Mouse (Mus musculus) bone marrow macrophage, adult 2 months (primary cell): Measurements from ENCODE around the gene Gm48552. TPM values are rescaled to one million over a fixed set of nuclear protein-coding genes. Genes with fewer than 3 reads are reported as not detected.

Source experiments
- H3K27ac ChIP-seq: 2 replicates; pipeline ENCODE4 v1.5.1; 2012; ENCODE audit warnings: low read depth, low read length; ENCODE audit not compliant: insufficient read depth
- H3K4me1 ChIP-seq: 2 replicates; pipeline ENCODE4 v1.6.1; 2012; ENCODE audit warnings: low read length; ENCODE audit not compliant: control insufficient read depth, insufficient read depth
- H3K4me3 ChIP-seq: 2 replicates; pipeline ENCODE4 v1.5.1; 2012; ENCODE audit warnings: mild to moderate bottlenecking, low read length, moderate library complexity; ENCODE audit not compliant: insufficient read depth
- CTCF ChIP-seq: IDR thresholded peaks from 2 replicates; pipeline ENCODE4 v1.5.1; 2012; ENCODE audit warnings: low read depth, mild to moderate bottlenecking, low read length, moderate library complexity
- POLR2A ChIP-seq: IDR thresholded peaks from 2 replicates; pipeline ENCODE4 v1.6.1; 2012; ENCODE audit warnings: mild to moderate bottlenecking, low read depth, low read length, borderline replicate concordance
- polyA plus RNA-seq: library from polyadenylated mRNA; stranded (reverse); fragments of >200 nt; gene quantifications from 2 replicates; pipeline ENCODE4 v1.2.4, GENCODE M21; 2012; ENCODE audit not compliant: missing spikeins, insufficient read depth, insufficient read length

Gm48552 gene
- polyA plus RNA-seq, 1 experiment: not detected

DNA sequence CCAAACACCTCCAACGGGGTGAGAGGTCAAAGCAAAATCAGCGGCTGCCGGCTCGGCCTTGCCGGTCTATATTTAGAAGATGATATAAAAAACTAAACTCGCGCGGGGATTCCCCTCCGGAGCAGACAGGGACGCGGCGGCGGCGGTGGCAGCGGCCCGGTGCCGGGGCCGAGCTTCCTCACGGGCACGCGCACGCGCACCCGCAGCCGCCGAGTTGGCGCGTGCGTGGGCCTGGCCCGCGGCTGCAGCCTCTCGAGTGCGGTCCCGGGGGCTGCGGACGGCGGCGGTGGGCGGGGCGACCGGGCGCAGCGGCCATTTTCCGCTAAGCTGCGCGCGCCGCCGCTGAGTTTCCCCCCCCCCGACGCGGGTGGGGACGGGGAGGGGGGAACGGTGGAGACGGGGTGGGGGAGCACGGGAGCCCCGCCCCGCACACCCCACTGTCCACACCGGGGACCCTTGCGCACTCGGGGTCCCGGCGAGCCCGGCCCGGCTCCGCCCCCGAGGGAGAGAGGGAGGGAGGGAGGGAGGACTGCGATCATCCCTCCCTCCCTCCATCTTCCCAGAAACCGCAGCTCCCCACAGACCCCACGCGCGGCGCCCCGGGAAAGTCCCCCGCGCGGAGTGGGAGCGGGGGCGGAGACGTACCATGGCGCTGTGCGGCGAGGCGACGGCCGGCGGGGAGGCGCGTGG, 41.5 kb downstream of the Gm48552 start:
- Histone ChIP-seq H3K27ac (peak overlapping the region; percentile 84), H3K4me1 (peaks cover 42% of the 10 kb centered on the region)

DNA sequence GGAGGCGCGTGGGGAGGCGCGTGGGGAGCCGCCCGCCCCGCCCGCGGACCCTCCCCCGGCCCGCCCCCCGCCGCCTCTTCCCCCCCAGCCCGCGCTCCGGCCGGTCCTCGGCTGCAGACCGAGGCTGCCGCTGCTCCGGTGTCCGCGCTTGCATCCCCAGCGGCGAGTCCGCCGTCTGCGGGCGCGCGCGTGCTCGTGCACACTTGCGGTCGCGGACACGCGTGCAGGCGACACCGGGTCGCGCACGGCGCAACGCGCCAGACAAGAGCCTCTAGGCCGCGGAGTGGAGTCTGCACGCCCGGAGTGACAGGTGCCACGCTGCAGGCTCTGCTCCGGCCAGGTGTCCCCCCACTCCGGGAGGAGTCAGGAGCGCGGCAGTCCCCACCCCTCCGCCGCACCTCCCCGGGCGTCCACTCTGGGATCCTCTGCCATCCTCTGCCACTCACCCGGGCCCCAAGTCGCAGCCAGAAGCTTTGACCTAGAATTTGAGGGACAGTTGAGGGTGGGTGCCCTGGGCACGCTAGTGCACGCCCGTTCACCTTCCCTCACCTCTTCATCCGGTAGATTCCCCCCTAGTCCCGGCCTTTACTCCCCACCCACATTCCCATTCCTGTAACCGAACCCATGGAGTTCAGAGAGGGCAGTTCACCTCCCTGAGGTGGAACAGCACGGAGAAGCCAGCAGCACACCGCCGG, 42.2 kb downstream of the Gm48552 start:
- TF ChIP-seq CTCF (no peak), POLR2A (no peak)
- Histone ChIP-seq H3K4me3 (peak overlapping the region; percentile 79), H3K4me1 (peaks cover 36% of the 10 kb centered on the region), H3K27ac (peak overlapping the region; percentile 84)

More for the DNA sequence above, 41.5 kb downstream of the Gm48552 start:
- H3K4me3 ChIP-seq: peak overlapping the region; percentile 79
- TF ChIP-seq POLR2A (no peak), CTCF (no peak)

DNA sequence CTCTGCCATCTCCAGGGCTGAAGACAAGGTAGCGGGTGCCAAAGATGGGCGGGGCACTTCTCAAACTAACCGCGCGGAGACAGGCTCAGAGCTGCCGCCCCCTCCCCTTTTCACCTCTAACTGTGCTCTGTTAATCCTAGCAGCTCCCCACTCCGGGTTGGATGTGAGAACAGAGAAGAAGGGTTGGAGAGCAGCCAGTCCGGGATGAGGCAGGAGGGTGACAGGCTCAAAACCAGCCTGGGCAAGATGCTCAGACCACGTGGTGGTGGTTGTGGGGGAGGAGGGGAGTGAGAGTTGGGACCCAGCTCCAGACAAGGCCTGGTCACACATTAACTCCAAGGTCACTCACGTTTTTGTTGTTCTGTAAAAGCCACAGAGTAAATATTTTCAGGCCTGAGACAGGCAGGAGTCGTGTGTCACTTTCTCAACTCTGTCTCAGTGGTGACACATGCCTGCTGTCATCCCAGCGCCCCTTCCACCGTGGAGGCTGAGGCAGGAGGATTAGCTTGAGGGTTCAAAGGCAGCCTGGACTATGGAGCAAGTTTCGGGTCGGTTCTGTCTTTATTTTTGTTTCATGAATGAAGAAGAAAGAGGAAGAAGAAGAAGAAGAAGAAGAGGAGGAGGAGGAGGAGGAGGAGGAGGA, 42.8 kb downstream of the Gm48552 start:
- TF ChIP-seq CTCF (no peak), POLR2A (no peak)
- Histone ChIP-seq H3K4me3 (peak overlapping the region; percentile 79), H3K27ac (peak overlapping the region; percentile 46), H3K4me1 (peaks cover 36% of the 10 kb centered on the region)

DNA sequence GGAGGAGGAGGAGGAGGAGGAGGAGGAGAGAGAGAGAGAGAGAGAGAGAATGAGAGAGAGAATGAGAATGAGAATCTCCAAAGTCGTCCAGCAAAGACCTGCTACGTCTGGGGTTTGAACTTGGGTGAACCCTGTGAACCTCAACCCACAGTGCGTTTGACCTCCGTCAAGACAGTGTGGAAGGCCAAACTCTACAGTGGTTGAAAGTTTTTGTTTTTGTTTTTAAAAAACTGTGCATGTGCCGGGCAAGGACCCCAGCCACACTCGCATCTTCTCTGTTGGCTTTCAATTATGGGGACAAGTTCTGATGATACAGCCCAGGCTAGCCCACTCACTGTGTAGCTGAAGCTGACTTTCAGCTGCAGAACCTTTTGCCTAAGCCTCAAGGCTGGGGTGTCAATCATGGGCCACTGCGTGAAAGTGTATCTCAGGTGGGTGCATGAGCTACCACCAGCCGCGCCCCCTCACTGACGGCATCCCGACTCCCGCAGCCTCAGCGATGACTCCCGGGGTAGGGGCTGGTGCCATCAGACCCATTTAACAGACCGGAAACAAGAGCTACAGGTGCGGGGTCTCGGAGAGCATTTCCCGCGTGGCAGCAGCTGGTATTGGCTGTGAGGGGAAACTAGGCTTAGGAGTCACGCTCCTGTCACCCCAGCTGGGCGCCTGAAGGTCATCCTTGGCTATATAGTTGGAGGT, 43.5 kb downstream of the Gm48552 start:
- peak overlapping the region; percentile 36 for H3K27ac ChIP-seq
- TF ChIP-seq POLR2A (no peak), CTCF (no peak)
- peaks cover 33% of the 10 kb centered on the region for H3K4me1 ChIP-seq
- H3K4me3 ChIP-seq: peak overlapping the region; percentile 63

DNA sequence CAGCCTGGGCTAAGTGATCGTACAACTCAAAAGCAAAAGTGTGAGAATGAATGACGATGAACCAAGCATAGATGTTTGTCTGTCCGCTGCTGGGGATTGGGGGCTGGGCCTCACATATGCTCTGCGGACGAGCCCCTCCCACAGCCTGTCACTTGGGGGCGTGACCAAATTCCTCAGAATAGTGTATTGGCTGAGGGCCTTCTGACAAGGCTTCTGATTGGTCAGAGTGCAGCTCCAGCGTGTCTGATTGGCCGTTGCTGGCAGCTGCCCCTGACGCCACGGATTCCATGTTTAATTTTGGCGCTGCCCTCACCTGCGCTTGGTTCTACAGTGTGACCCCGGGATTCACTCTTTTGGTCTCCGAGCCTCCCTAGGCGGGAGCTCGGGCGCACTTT, 44.1 kb downstream of the Gm48552 start:
- H3K4me3 ChIP-seq: peak overlapping the region; percentile 65
- H3K4me1 ChIP-seq: peaks cover 32% of the 10 kb centered on the region
- H3K27ac ChIP-seq: peak overlapping the region; percentile 94
- no peak for TF ChIP-seq CTCF
- no peak for TF ChIP-seq POLR2A

DNA sequence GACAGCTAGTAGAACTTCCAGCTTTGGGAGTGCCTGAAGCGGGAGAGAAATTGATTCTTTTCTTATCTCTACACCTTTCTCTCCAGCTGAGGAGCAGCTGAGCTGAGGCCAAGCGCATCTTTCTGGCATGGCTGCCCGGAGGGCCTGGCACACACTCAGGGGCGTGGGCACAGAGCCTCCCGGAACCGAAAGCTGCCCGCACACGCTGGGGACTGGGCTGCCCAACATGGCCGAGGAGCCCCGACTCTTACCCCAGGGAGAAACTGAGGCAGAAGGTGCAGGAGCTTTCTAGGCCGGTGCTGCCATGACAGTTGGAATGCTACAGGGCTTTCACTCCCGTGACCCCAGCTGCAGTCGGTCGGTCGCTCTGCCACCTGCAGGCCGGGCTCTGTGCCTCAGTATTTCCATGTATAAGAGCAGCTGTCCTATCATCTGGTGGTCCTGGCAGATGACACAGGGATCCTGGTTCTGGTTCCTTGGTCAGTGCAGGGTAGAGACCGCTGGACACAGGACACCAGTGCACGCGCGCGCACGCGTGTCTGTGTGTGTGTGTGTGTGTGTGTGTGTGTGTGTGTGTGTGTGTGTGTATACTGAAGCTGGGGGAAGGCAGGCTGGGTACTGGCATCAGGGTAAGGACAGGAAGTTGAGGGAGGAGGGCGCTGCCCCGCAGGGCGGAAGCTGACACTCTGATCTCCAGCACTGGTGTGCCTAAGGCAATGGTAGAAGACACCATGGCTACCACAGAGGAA, 44.9 kb downstream of the Gm48552 start:
- H3K4me3 ChIP-seq: peak overlapping the region; percentile 65
- H3K4me1 ChIP-seq: peaks cover 32% of the 10 kb centered on the region
- no peak for TF ChIP-seq POLR2A
- TF ChIP-seq CTCF: no peak
- H3K27ac ChIP-seq: peak overlapping the region; percentile 94

DNA sequence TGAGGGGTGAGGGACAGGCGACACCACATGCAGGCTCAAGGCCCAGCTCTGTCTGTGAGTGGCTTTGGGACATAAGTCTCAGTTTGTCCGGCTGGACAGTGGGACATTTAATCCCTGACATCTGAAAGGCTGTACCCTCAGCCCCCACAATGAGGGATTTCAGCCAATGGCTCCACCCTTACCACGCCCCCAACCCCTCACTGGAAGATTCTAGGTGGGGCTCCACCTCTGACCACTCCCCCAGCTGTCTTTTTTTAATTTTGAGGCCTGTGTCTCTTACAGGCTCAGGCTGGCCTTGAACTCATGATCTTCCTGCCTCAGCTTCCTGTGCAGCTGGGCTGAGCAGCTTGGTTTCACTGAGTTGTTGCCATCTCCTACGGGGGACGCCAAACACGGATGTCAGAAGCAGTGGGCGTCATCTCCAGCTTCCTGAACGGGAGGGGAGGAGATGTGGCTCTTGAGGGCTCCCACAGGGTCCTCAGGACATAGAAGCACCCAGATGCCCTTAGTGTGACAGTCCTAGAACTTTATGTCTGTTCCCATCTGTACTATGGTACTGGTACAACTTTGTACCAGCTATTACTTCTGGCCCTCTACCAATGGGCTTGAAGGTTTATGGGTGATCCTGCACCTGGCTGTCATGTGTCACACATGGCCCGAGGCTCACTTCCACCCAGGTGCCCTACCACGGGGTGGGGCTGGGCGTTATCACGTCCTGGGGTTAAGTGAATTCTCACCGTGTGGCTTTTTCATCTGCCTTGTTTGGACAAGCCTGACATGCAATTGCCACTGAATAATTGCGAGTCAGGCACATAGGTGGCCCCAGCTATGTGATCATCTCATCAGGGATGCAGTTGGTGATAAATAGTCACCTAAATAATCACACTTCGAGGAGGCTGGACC, 45.8 kb downstream of the Gm48552 start:
- Histone ChIP-seq H3K4me1 (peaks cover 25% of the 10 kb centered on the region), H3K27ac (peak overlapping the region; percentile 94), H3K4me3 (peak overlapping the region; percentile 65)
- TF ChIP-seq CTCF: no peak
- TF ChIP-seq POLR2A: no peak

DNA sequence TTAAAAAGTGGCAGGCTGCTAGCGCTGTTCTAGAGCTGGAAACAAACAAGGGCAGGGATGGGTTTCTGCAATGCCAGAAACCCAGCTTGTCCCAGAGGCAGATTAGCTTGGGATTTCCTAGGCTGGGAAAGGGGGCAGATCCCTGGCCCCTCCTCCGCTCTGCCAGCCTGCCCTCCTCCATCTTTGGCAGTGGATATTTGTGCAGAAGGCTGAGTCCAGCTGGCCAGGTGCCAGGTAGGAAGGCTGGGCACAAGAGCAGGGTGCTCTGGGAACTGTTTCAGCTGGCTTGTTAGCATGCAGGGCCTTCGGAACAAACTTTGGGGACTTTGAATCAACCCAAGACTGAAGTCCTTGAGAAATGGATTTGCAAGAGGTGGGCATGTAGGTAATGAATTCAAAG, 46.6 kb downstream of the Gm48552 start:
- no peak for TF ChIP-seq CTCF
- no peak for TF ChIP-seq POLR2A
- Histone ChIP-seq H3K4me3 (no peak overlapping the region), H3K4me1 (peaks cover 28% of the 10 kb centered on the region), H3K27ac (no peak overlapping the region)

Other genes starting within 250 kb of the Gm48552 start
- 21.9 and 28.2 TPM in 2 replicates for gene Pias4, start 221.1 kb upstream of the Gm48552 start, polyA plus RNA-seq
- 877 and 1,003 TPM in 2 replicates for gene Eef2, start 212.4 kb upstream of the Gm48552 start, polyA plus RNA-seq
- gene Dapk3, start 206.0 kb upstream of the Gm48552 start, polyA plus RNA-seq: 36.4 and 39.8 TPM in 2 replicates
- not detected in 2 replicates for gene 4930442H23Rik, start 205.2 kb upstream of the Gm48552 start, polyA plus RNA-seq
- gene Nmrk2, start 187.0 kb upstream of the Gm48552 start, polyA plus RNA-seq: not detected in 2 replicates
- gene Atcay, start 158.2 kb upstream of the Gm48552 start, polyA plus RNA-seq: not detected in 2 replicates
- gene Zfr2, start 155.8 kb upstream of the Gm48552 start, polyA plus RNA-seq: 2.7 and 3.0 TPM in 2 replicates
- 10.8 and 14.4 TPM in 2 replicates for gene Matk, start 136.1 kb upstream of the Gm48552 start, polyA plus RNA-seq
- gene Mrpl54, start 122.1 kb upstream of the Gm48552 start, polyA plus RNA-seq: 46.5 and 51.1 TPM in 2 replicates
- 34.3 and 36.1 TPM in 2 replicates for gene Apba3, start 122.0 kb upstream of the Gm48552 start, polyA plus RNA-seq
- 9.2 and 9.8 TPM in 2 replicates for gene Tjp3, start 97.4 kb upstream of the Gm48552 start, polyA plus RNA-seq
- gene Pip5k1c, start 96.0 kb upstream of the Gm48552 start, polyA plus RNA-seq: 90.9 and 106 TPM in 2 replicates
- 18.1 and 18.2 TPM in 2 replicates for gene Cactin, start 67.9 kb upstream of the Gm48552 start, polyA plus RNA-seq
- not detected in 2 replicates for gene Tbxa2r, start 60.3 kb upstream of the Gm48552 start, polyA plus RNA-seq
- gene Gipc3, start 45.7 kb upstream of the Gm48552 start, polyA plus RNA-seq: not detected in 2 replicates
- 52.2 and 53.3 TPM in 2 replicates for gene Hmg20b, start 38.5 kb upstream of the Gm48552 start, polyA plus RNA-seq
- 80.9 and 86.2 TPM in 2 replicates for gene Mfsd12, start 31.5 kb upstream of the Gm48552 start, polyA plus RNA-seq
- gene 4930404N11Rik, start 23.2 kb upstream of the Gm48552 start, polyA plus RNA-seq: not detected in 2 replicates
- gene Fzr1, start 10.5 kb upstream of the Gm48552 start, polyA plus RNA-seq: 32.6 and 35.0 TPM in 2 replicates
- gene Dohh, start 4.6 kb upstream of the Gm48552 start, polyA plus RNA-seq: 23.1 and 29.5 TPM in 2 replicates
- gene Gm48551, start 4.5 kb upstream of the Gm48552 start, polyA plus RNA-seq: 0.75 and 2.2 TPM in 2 replicates
- gene Smim24, start 4.0 kb downstream of the Gm48552 start, polyA plus RNA-seq: 41.9 and 45.5 TPM in 2 replicates
- 31.8 and 38.6 TPM in 2 replicates for gene Nfic, start 66.6 kb downstream of the Gm48552 start, polyA plus RNA-seq
- not detected in 2 replicates for gene Celf5, start 93.7 kb downstream of the Gm48552 start, polyA plus RNA-seq
- gene Ncln, start 107.4 kb downstream of the Gm48552 start, polyA plus RNA-seq: 37.9 and 40.9 TPM in 2 replicates
- 0.46 TPM in 1 of 2 replicates, not detected in the other for gene S1pr4, start 111.1 kb downstream of the Gm48552 start, polyA plus RNA-seq
- 23.5 and 24.2 TPM in 2 replicates for gene Gna15, start 135.2 kb downstream of the Gm48552 start, polyA plus RNA-seq
- 10.1 and 10.5 TPM in 2 replicates for gene Gna11, start 156.2 kb downstream of the Gm48552 start, polyA plus RNA-seq
- gene Aes, start 170.5 kb downstream of the Gm48552 start, polyA plus RNA-seq: 478 and 551 TPM in 2 replicates
- 17.9 and 24.5 TPM in 2 replicates for gene Tle2, start 185.6 kb downstream of the Gm48552 start, polyA plus RNA-seq
- 42.3 and 47.9 TPM in 2 replicates for gene Tle6, start 212.1 kb downstream of the Gm48552 start, polyA plus RNA-seq
- 0.67 and 0.78 TPM in 2 replicates for gene BC025920, start 217.3 kb downstream of the Gm48552 start, polyA plus RNA-seq
- gene Sirt6, start 238.8 kb downstream of the Gm48552 start, polyA plus RNA-seq: 10.9 and 13.2 TPM in 2 replicates
- 7.8 and 9.6 TPM in 2 replicates for gene Ankrd24, start 239.5 kb downstream of the Gm48552 start, polyA plus RNA-seq